Mouse (Mus musculus) forebrain, embryonic 13.5 days (tissue): ENCODE data around the gene Zfp428. TPM values are rescaled to one million over a fixed set of nuclear protein-coding genes. Genes with fewer than 3 reads are reported as not detected.

ENCODE experiments used
- ATAC-seq: fragments of 200-750 bp; cut with Nextera tagmentation; 2 replicates; pipeline ENCODE4 v1.8.0; 2017
- H3K27ac ChIP-seq: fragments of 300-500 bp; sonication (generic); 2 replicates; pipeline ENCODE4 v1.5.1; 2015; ENCODE audit warnings: inconsistent platforms, mild to moderate bottlenecking, moderate library complexity
- H3K27me3 ChIP-seq: fragments of 300-500 bp; sonication (generic); 2 replicates; pipeline ENCODE4 v1.6.1; 2015; ENCODE audit warnings: mild to moderate bottlenecking, inconsistent platforms
- H3K36me3 ChIP-seq: fragments of 300-500 bp; sonication (generic); 2 replicates; pipeline ENCODE4 v1.6.1; 2015; ENCODE audit warnings: mild to moderate bottlenecking, inconsistent platforms; ENCODE audit not compliant: poor library complexity, severe bottlenecking
- H3K4me1 ChIP-seq: fragments of 300-500 bp; sonication (generic); 2 replicates; pipeline ENCODE4 v1.6.1; 2015; ENCODE audit warnings: inconsistent platforms
- H3K4me2 ChIP-seq: fragments of 300-500 bp; sonication (generic); 2 replicates; pipeline ENCODE4 v1.6.1; 2015; ENCODE audit warnings: inconsistent platforms, mild to moderate bottlenecking, moderate library complexity
- H3K4me3 ChIP-seq: fragments of 300-500 bp; sonication (generic); 2 replicates; pipeline ENCODE4 v1.5.1; 2015; ENCODE audit warnings: mild to moderate bottlenecking, inconsistent platforms
- H3K9ac ChIP-seq: fragments of 300-500 bp; sonication (generic); 2 replicates; pipeline ENCODE4 v1.6.1; 2015; ENCODE audit warnings: mild to moderate bottlenecking, inconsistent platforms
- H3K9me3 ChIP-seq: fragments of 300-500 bp; sonication (generic); replicated peaks from 2 replicates; pipeline ENCODE4 v1.6.1; 2016; ENCODE audit warnings: inconsistent platforms
- WGBS: fragments of 180-500 bp; shearing (Covaris S2); methylation state at CpG from one replicate; pipeline ENCODE4 v1.1.7; 2015; 5-methylcytosine and 5-hydroxymethylcytosine counted together
- polyA plus RNA-seq: library from polyadenylated mRNA; unstranded; fragments of >200 nt; fragmentation: Nextera tagmentation; extraction: Ambion mirVana; gene quantifications from 2 replicates; pipeline ENCODE4 v1.2.1, GENCODE M21; 2015

Gene Zfp428
- polyA plus RNA-seq, 1 experiment from 2014 or later: 214 TPM

GRCm38 (mm10) chr7:24538701-24539100, 31.9 kb downstream of the Zfp428 start:
- Histone ChIP-seq H3K27me3 (peaks cover 6% of the 10 kb centered on the region; the same call in 1 of the 2 replicates), H3K9ac (no peak overlapping the region), H3K4me3 (no peak overlapping the region), H3K9me3 (no peaks in the 10 kb centered on the region), H3K4me1 (peaks cover 17% of the 10 kb centered on the region), H3K36me3 (peaks cover 38% of the 10 kb centered on the region), H3K4me2 (no peak overlapping the region), H3K27ac (no peak overlapping the region)
- no peak; the same call in 1 of the 2 replicates for ATAC-seq
- 80% methylated on average over 5 of the region's 5 CpGs for WGBS

GRCm38 (mm10) chr7:24539686-24540085, 32.9 kb downstream of the Zfp428 start:
- Histone ChIP-seq H3K36me3 (peaks cover 28% of the 10 kb centered on the region), H3K4me2 (no peak overlapping the region), H3K4me3 (no peak overlapping the region), H3K4me1 (peaks cover 7% of the 10 kb centered on the region; the same call in 1 of the 2 replicates), H3K27me3 (no peaks in the 10 kb centered on the region), H3K27ac (no peak overlapping the region), H3K9me3 (no peaks in the 10 kb centered on the region), H3K9ac (no peak overlapping the region)
- no peak for ATAC-seq
- 95% methylated on average over 4 of the region's 4 CpGs for WGBS

- peaks cover 12% of the 10 kb centered on the region for H3K36me3 ChIP-seq
- H3K4me2 ChIP-seq: no peak overlapping the region
- WGBS: 91% methylated on average over 2 of the region's 2 CpGs
- H3K9ac ChIP-seq: no peak overlapping the region
- H3K27ac ChIP-seq: no peak overlapping the region
- H3K27me3 ChIP-seq: no peaks in the 10 kb centered on the region
- no peaks in the 10 kb centered on the region for H3K9me3 ChIP-seq
- H3K4me3 ChIP-seq: no peak overlapping the region
- peaks cover 22% of the 10 kb centered on the region for H3K4me1 ChIP-seq
- ATAC-seq: no peak
These were observed 37.7 kb downstream of the Zfp428 start for GRCm38 (mm10) chr7:24544506-24544905.

- peak within 1 kb of the TSS; percentile 85 for H3K9ac ChIP-seq
- peaks cover 28% of the 10 kb centered on the region for H3K36me3 ChIP-seq
- H3K27me3 ChIP-seq: no peaks in the 10 kb centered on the region
- peak within 1 kb of the TSS; percentile 83 for H3K4me3 ChIP-seq
- peaks cover 22% of the 10 kb centered on the region for H3K4me1 ChIP-seq
- peak within 1 kb of the TSS; percentile 74 for H3K4me2 ChIP-seq
- ATAC-seq: 0 out of 2 replicates have a peak, but pooled peaks have one; percentile 9
- H3K27ac ChIP-seq: peak within 1 kb of the TSS; percentile 59
- 39% methylated on average over 13 of the region's 13 CpGs for WGBS
- no peaks in the 10 kb centered on the region for H3K9me3 ChIP-seq
These were observed 39.3 kb downstream of the Zfp428 start, which contains the start of the genes Pinlyp and Xrcc1 for GRCm38 (mm10) chr7:24546068-24546614. Pinlyp (minus strand) TSS chr7:24546118. Xrcc1 (plus strand) TSS chr7:24546289.

GRCm38 (mm10) chr7:24546634-24547389, 40.0 kb downstream of the Zfp428 start:
- ATAC-seq: peak; percentile 99

GRCm38 (mm10) chr7:24547534-24548036, 40.8 kb downstream of the Zfp428 start:
- Histone ChIP-seq H3K4me2 (peak overlapping the region; percentile 74), H3K27ac (no peak overlapping the region), H3K9me3 (no peaks in the 10 kb centered on the region), H3K9ac (peak overlapping the region; percentile 85), H3K27me3 (no peaks in the 10 kb centered on the region), H3K4me3 (peak overlapping the region; percentile 83), H3K36me3 (peaks cover 39% of the 10 kb centered on the region), H3K4me1 (peaks cover 22% of the 10 kb centered on the region)
- WGBS: 21% methylated on average over 13 of the region's 13 CpGs
- ATAC-seq: 0 out of 2 replicates have a peak, but pooled peaks have one; percentile 14

More at GRCm38 (mm10) chr7:24546634-24547389, 40.0 kb downstream of the Zfp428 start:
- Histone ChIP-seq H3K9ac (peak overlapping the region; percentile 85), H3K27ac (peak overlapping the region; percentile 59), H3K4me3 (peak overlapping the region; percentile 83), H3K27me3 (no peaks in the 10 kb centered on the region), H3K4me1 (peaks cover 22% of the 10 kb centered on the region), H3K4me2 (peak overlapping the region; percentile 74), H3K36me3 (peaks cover 31% of the 10 kb centered on the region), H3K9me3 (no peaks in the 10 kb centered on the region)
- WGBS: under 1% methylated on average over 57 of the region's 57 CpGs

- Histone ChIP-seq H3K36me3 (peaks cover 76% of the 10 kb centered on the region), H3K27me3 (no peaks in the 10 kb centered on the region), H3K4me2 (no peak overlapping the region), H3K4me1 (peaks cover 13% of the 10 kb centered on the region), H3K9ac (no peak overlapping the region), H3K27ac (no peak overlapping the region), H3K9me3 (no peaks in the 10 kb centered on the region), H3K4me3 (no peak overlapping the region)
- no peak for ATAC-seq
- 95% methylated on average over 12 of the region's 12 CpGs for WGBS
These were observed 45.4 kb downstream of the Zfp428 start for GRCm38 (mm10) chr7:24551985-24552759.

GRCm38 (mm10) chr7:24555786-24556185, 49.0 kb downstream of the Zfp428 start:
- Histone ChIP-seq H3K4me3 (no peak overlapping the region), H3K4me2 (no peak overlapping the region), H3K9ac (no peak overlapping the region), H3K27ac (no peak overlapping the region), H3K9me3 (no peaks in the 10 kb centered on the region), H3K27me3 (no peaks in the 10 kb centered on the region), H3K4me1 (no peaks in the 10 kb centered on the region), H3K36me3 (peaks cover 72% of the 10 kb centered on the region)
- 95% methylated on average over 10 of the region's 10 CpGs for WGBS
- ATAC-seq: no peak

- Histone ChIP-seq H3K9me3 (no peaks in the 10 kb centered on the region), H3K27me3 (no peaks in the 10 kb centered on the region), H3K36me3 (peaks cover 64% of the 10 kb centered on the region), H3K4me2 (no peak overlapping the region), H3K9ac (no peak overlapping the region), H3K4me1 (no peaks in the 10 kb centered on the region), H3K4me3 (no peak overlapping the region), H3K27ac (no peak overlapping the region)
- no peak for ATAC-seq
- WGBS: 94% methylated on average over 4 of the region's 4 CpGs
These were observed 54.6 kb downstream of the Zfp428 start for GRCm38 (mm10) chr7:24561450-24561849.

- Histone ChIP-seq H3K9ac (no peak overlapping the region), H3K9me3 (no peaks in the 10 kb centered on the region), H3K4me1 (no peaks in the 10 kb centered on the region), H3K27ac (no peak overlapping the region), H3K27me3 (no peaks in the 10 kb centered on the region), H3K4me3 (no peak overlapping the region), H3K4me2 (no peak overlapping the region), H3K36me3 (peaks cover 75% of the 10 kb centered on the region)
- WGBS: 93% methylated on average over 8 of the region's 8 CpGs
- no peak for ATAC-seq
These were observed 56.5 kb downstream of the Zfp428 start for GRCm38 (mm10) chr7:24563191-24563836.

- no peak for ATAC-seq
- Histone ChIP-seq H3K36me3 (peaks cover 79% of the 10 kb centered on the region), H3K27ac (no peak overlapping the region), H3K4me2 (no peak overlapping the region), H3K27me3 (no peaks in the 10 kb centered on the region), H3K9me3 (no peaks in the 10 kb centered on the region), H3K9ac (no peak overlapping the region), H3K4me1 (no peaks in the 10 kb centered on the region), H3K4me3 (no peak overlapping the region)
- 91% methylated on average over 4 of the region's 4 CpGs for WGBS
These were observed 57.0 kb downstream of the Zfp428 start for GRCm38 (mm10) chr7:24563837-24564206.
